Mouse (Mus musculus) olfactory bulb, adult 2 months (tissue): Measurements from ENCODE around the gene Gpr108. TPM values are rescaled to one million over a fixed set of nuclear protein-coding genes. Genes with fewer than 3 reads are reported as not detected.

Experiments
- H3K27ac ChIP-seq: fragments of 200-500 bp; 2 replicates; pipeline ENCODE4 v1.5.1; 2012; ENCODE audit warnings: low read depth, low read length; ENCODE audit not compliant: insufficient read depth
- H3K4me1 ChIP-seq: fragments of 200-500 bp; 2 replicates; pipeline ENCODE4 v1.6.1; 2012; ENCODE audit warnings: low read length; ENCODE audit not compliant: control insufficient read depth, insufficient read depth
- H3K4me3 ChIP-seq: fragments of 200-500 bp; 2 replicates; pipeline ENCODE4 v1.5.1; 2012; ENCODE audit warnings: mild to moderate bottlenecking, low read depth, low read length, moderate library complexity; ENCODE audit not compliant: insufficient read depth
- CTCF ChIP-seq: fragments of 200-500 bp; IDR thresholded peaks from 2 replicates; pipeline ENCODE4 v1.5.1; 2012; ENCODE audit warnings: low read depth, mild to moderate bottlenecking, low read length, moderate library complexity; ENCODE audit not compliant: insufficient read depth
- POLR2A ChIP-seq: fragments of 200-500 bp; IDR thresholded peaks from 2 replicates; pipeline ENCODE4 v1.6.1; 2012; ENCODE audit warnings: mild to moderate bottlenecking, low read depth, low read length, moderate library complexity; ENCODE audit not compliant: insufficient read depth
- WGBS: fragments of 180-500 bp; shearing (Covaris S2); methylation state at CpG from one replicate; pipeline ENCODE4 v1.1.7; 2018; 5-methylcytosine and 5-hydroxymethylcytosine counted together
- polyA plus RNA-seq: library from polyadenylated mRNA; stranded (reverse); fragments of >200 nt; gene quantifications from 2 replicates; pipeline ENCODE4 v1.2.4, GENCODE M21; 2012; ENCODE audit warnings: low replicate concordance; ENCODE audit not compliant: missing spikeins, insufficient read depth, insufficient read length

Gene Gpr108
- polyA plus RNA-seq, 1 experiment: not detected

DNA sequence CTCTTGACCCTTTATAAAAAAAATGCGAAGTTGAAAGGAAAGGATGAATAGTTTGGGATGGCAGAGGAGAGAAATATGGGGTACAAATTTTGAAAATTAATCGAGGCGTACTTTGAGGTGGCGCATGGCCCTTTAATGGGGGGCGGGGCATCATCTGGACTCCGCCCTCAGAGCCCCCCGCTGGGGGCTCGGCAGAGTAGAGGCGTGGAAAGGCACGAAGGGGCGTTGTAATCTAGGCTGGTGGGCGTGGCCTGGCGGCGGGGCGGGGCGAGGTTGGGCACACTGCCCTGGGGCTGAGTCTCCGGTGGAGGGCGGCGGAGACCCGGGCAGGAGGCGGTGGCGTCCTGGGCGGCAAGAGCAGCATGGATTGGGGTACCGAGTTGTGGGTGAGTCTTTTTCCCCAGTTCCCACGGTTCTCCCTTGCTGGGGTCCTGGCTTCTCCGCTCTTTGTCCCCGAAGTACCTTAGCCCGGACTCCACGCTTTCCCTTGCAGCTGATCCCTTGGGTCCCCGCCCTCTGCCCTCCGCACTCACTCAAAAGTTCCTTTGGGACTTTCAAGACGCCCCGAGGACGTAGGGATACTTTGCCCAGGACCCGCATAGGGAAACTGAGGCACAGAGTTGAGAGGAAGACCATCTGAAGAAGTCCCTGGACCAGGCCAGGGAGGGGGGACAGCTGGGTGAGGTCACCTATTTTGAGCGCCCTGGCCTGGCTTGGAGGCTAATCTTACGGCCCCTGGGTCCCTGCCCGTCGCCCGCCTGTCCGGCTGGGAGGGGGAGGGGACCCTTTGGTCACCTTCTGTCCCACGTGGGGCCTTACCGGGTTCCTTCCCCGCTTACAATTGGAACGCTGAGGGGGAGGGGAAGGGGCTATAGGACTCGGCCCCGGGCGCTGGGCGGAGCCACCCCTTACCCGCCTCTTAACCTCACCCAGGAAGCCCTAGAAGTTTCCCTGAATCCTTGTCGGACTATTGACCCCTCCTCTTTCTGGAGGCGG, 1.2 kb upstream of the Gpr108 start, which contains the start of gene Trip10:
Gene Trip10 (plus strand): TSS at position 270 of the 996 bp plus-strand sequence.
- peaks cover 31% of the 10 kb centered on the region for H3K4me1 ChIP-seq
- H3K27ac ChIP-seq: peak within 1 kb of the TSS; percentile 47
- H3K4me3 ChIP-seq: peak within 1 kb of the TSS; percentile 60
- no peak for TF ChIP-seq CTCF
- no peak for TF ChIP-seq POLR2A
- WGBS: under 1% methylated on average over 52 of the region's 52 CpGs

DNA sequence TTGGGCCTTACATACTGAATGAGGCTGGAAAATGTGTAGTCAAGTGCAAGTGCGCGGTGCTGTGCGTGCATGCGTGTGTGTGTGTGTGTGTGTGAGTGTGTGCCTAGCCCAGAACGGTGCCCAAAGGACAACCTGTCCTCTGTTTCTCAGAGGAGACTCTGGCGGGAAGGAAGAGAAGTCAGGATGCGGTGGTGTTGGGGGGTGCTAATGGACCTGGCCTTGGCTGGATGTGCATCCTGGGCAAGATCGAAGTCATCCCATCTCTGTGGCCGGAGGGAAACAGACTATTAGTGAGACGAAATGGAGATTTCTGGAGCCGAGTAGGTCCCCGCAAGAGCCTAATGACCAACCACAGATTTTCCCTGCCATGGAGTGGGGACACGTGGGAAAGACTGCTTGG, 525 bp upstream of the Gpr108 start:
- TF ChIP-seq CTCF: no peak
- TF ChIP-seq POLR2A: no peak
- H3K27ac ChIP-seq: peak overlapping the region; percentile 47
- peaks cover 31% of the 10 kb centered on the region for H3K4me1 ChIP-seq
- WGBS: 7% methylated on average over 13 of the region's 13 CpGs
- H3K4me3 ChIP-seq: peak overlapping the region; percentile 60

DNA sequence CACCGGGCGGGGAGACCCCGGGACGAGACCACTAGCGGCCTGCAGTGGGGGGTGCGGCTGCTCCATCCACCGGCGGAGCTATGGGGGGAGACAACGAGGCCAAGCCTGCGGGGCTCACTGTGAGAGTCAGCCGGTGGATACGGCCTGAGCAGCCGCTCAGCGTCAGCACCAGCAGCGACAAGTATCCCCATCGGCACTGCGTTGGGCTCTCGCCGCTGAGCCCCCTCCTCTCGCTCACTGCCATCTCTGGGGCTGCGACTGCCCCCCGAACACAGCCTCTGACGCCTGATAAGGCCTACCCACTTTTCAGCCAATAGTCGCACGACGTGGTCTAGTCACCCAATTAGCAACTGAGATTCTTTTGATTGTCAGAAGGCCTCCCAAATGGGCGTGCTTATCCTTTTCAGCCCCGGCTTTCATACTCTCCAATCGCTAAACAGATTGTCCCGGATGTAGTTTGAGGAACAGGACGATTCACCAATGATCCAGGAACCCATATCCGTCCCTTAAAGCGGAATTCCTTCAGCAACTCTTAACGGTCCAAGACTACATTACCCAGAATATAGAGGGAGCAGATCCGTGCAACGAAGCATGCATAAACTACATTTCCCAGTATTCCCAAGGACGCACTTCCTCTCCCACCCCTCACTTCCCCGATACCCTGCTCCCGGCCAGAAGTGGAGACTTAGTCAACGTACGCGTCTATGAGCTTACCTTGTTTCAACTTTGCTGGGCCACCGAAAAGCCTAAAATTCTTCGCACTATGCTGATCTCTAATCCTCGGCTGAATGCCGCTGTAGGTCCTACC, 649 bp downstream of the Gpr108 start:
- H3K4me1 ChIP-seq: peaks cover 31% of the 10 kb centered on the region
- TF ChIP-seq CTCF (no peak), POLR2A (peak; percentile 71)
- H3K4me3 ChIP-seq: peak overlapping the region; percentile 84
- WGBS: under 1% methylated on average over 46 of the region's 46 CpGs
- H3K27ac ChIP-seq: peak overlapping the region; percentile 98

DNA sequence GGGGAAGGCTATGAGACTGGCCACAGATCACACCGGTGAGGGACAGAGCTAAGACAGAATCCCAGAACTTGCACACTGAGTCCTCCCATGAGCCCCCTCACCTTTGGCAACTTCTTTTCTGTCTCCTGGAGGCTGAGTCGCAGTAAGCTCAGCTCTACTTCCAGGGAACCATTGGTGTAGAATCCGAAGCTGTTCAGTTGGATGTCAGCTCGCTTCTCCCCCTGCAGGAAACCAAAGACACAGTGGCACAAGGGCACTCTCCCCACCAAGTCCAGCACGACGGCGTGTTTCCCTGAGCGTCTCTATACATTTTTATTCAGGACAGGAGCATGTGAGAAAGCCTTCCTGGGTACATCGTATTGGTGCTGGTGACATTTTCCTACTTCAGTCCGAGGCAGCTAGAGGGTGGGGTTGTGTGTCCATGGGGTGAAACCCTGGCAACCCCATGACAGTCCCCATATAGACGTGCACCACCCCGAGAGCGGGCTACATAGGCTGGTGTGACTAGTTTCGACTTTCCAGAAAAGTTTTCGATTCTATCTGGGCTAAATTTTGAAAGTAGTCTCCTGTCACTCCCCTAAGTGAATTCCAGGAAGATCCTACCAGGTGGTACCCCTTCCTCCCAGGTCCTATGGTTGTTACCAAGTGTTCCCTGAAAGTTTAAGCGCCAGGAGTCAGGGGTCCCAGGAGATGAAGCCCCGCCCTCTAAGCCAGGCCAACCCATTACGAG, 1.4 kb downstream of the Gpr108 start:
- peak overlapping the region; percentile 84 for H3K4me3 ChIP-seq
- TF ChIP-seq CTCF: no peak
- no peak for TF ChIP-seq POLR2A
- H3K4me1 ChIP-seq: peaks cover 31% of the 10 kb centered on the region
- WGBS: 4% methylated on average over 18 of the region's 18 CpGs
- H3K27ac ChIP-seq: peak overlapping the region; percentile 98

DNA sequence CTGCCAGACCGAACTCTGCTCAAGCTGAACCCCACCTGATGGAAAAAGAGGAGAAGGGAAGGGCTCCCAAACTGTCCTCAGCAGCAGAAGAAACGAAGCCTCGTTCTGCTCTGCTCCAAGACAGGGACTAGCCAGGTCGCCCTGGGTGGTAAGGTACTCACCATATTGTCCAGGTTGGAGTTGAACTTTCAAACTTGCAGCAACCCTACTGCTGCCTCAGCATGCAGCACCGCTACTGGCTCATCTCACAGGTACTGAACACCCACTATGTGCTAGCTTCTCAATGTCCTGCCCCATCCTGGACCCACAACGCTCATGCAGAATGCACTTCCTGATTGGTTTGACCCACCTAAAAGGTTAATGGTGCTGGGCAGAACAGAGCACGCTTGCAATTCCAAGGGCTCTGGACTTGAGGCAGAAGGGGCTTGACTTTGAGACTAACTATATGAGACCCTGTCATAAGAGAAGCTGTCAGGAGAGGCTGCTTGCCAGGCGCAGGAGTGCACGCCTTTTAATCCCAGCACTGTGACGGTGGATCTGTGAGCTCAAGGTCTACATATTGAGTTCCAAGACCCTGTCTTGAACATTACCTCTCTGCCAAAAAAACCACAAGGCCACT, 2.8 kb downstream of the Gpr108 start:
- WGBS: 92% methylated on average over 10 of the region's 10 CpGs
- H3K4me1 ChIP-seq: peaks cover 26% of the 10 kb centered on the region
- no peak overlapping the region for H3K27ac ChIP-seq
- no peak overlapping the region for H3K4me3 ChIP-seq
- no peak for TF ChIP-seq CTCF
- TF ChIP-seq POLR2A: no peak

DNA sequence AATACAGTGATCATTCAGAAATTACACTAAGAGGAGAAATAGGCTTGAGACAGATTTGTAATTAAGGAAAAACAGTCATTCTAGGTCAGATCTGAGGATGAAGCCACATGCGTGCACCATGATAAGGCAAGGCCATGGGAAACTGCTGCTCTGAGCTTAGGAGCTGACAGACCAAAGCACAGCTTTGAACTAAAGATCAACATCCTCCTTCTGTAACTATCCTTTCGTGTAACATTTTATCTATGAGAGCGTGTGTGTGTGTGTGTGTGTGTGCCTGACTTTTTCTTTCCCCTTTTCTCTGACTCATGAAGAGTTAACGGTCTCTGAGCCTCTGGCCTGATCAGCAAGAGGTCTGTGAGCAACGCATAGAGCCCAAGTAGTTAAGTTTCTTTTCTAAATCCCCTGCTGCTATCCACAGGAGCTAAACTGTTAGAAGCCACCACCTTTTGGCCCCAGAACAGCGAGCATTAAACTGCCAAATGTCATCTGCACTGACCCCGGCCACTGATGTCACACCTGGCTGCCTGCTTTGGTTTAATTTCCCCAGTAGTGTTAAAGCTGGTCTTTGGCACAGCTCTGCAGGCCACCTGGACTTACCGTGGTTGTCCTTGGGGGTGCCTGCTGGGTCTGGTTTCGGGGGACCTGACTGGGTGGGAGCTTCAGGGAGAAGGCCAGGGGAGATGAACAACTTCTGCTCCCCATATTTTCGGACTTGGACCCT, 4.4 kb downstream of the Gpr108 start:
- TF ChIP-seq POLR2A (no peak), CTCF (no peak)
- peaks cover 12% of the 10 kb centered on the region for H3K4me1 ChIP-seq
- H3K27ac ChIP-seq: no peak overlapping the region
- no peak overlapping the region for H3K4me3 ChIP-seq
- 78% methylated on average over 10 of the region's 10 CpGs for WGBS

DNA sequence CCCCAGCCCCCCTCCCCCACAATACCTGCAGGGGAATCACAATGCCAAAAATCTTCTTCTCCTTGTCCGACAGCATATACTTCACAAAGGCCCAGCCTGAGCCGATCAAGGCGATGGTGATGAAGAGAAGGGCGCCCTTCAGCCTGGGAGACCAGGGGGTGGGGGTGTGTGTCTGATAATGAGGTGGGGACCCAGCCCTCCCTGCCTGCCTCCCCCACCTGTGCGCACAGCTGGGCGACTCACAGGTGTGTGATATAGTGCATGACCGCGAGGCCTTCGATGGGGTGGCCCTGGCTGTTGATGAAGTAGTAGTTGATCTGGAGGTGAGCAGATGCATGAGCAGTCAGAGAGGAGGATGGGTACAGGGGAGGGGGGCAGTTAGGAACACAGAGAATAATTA, 11.1 kb downstream of the Gpr108 start:
- H3K4me1 ChIP-seq: no peaks in the 10 kb centered on the region
- H3K4me3 ChIP-seq: no peak overlapping the region
- WGBS: 94% methylated on average over 9 of the region's 9 CpGs
- TF ChIP-seq POLR2A (no peak), CTCF (no peak)
- H3K27ac ChIP-seq: no peak overlapping the region

DNA sequence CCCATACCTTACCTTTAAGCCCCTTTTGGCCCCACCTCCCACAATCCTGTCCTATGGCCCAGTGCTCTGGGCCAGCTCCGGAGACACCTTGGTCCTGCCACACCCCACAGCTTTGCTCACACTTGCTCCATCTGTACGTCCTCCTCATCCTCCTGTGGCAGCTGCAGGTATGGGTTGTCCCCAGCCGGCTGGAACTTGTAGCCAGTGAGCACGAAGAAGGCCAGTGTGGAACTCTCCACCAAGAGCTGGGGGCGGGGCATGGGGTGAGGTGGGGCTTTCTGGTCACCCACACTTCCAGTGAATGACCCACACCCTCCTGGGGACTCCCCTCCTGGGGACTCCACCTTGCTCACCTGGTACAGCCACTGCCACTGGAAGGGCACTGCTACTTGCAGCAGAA, 12.4 kb downstream of the Gpr108 start:
- WGBS: 90% methylated on average over 5 of the region's 5 CpGs
- no peak for TF ChIP-seq CTCF
- TF ChIP-seq POLR2A: no peak
- Histone ChIP-seq H3K27ac (no peak overlapping the region), H3K4me1 (no peaks in the 10 kb centered on the region), H3K4me3 (no peak overlapping the region)
